Mouse (Mus musculus) adrenal gland, adult 18-20 months (tissue): ENCODE measurements around the gene Asic2. TPM values are rescaled to one million over a fixed set of nuclear protein-coding genes. Genes with fewer than 3 reads are reported as not detected.

ENCODE experiments used
- DNase-seq, 2 experiments: peaks; one replicate each; pipeline ENCODE4 v3.0.0; 2021 to 2022; ENCODE audit warnings: low spot score in 2 of 2
- total RNA-seq, 2 experiments: library from RNA; stranded (reverse); gene quantifications; 1 replicate in 1 of 2; 2 replicates in 1 of 2; pipeline ENCODE4 v1.2.3; 2021

Gene Asic2
- total RNA-seq, 2 experiments from 2014 or later: 2.5 to 3.2 TPM

DNA sequence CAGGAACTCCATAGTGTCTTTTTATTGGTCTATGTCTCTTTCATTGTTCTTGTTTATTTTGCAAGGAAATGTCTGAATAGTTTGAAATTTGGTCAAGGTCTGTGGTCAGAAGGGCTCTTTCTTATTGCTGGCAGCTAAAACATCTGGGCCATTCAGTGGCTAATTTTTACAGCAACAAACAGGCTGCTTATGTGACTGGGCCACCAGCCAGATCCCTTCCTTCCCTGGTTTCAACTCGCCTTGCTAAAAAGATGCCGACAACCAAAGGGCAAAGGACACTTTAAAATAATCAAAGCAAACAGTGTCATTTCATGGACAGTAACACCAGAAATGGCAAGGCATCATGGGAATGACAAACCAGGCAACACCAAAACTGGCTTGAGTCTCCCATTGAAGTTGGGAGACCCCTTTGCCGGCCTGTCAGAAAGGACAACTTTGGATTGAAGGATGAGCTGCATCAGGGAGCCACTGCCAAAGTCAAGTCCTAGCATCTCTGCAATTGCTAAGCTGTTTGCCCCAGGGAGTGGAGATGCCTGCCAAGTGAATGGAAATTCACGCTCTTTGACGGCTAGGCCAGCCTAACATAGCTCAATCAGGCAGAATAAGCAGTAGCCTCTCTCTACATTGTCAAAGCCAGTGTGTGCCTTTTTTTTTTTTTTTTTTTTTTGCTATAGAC, 123.1 kb downstream of the Asic2 start:
- no peak for DNase-seq

DNA sequence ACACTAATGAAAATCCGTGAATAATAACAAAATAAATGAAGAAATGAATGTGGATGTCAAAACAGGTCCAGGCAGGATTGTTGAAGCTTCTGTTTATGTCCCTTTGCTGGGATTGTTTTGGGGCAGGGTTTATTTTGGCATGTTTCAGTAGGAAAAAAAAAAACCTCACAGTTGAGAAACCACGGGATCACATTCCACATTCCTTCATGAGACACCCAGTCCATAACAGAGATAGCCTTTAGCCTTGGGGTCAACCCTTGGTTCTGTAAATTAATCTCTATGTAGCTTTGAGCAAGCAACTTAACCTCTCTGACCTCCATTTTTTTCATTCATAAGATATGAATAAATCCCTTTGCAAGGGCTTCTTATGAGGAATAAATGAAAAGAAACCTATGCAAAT, 127.3 kb downstream of the Asic2 start:
- DNase-seq: no peak

- DNase-seq: no peak
Observed at GRCm38 (mm10) chr11:81838426-81838825, 129.8 kb downstream of the Asic2 start.

DNA sequence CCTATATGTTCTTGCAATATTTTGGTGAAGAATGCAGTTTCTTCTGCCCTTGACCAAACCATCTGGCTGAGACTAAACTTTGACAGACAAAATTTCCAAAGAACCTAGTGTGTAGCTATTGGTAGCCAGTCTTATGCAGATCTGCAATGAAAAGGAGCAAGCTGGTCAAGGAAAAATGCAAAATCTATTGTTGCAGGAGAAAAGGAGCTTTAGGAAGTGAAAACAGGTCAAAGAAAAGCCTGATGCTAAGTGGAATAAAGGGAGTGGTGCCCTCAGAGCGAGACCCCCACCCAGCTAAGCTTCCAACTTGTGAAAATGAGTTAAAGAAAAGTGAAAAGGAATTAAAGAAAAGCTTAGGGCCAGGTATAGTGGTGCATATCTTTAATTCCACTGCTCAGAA, 135.9 kb downstream of the Asic2 start:
- DNase-seq: no peak

DNA sequence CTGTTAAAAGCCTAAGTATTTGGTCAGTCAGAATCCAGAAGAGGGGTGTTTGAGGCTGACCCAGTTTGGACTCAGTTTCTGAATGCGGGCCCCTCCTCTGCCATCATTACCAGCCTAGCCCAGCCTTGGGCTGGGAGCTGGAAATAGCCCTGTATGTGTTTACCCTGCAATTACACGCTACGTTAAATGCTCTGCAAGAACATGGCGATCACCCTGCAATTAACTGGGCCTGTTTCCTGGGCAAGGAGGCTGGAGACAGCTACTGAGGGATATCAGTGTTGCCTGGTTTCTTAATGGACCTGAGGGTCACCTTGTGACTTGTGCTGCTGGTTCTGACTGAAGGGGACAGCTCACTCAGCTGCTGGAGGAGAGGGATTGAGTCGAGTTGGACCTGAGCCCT, 151.7 kb downstream of the Asic2 start:
- no peak for DNase-seq

- no peak for DNase-seq
Observed at GRCm38 (mm10) chr11:81814816-81815215, 153.4 kb downstream of the Asic2 start.

- no peak for DNase-seq
Observed at GRCm38 (mm10) chr11:81806905-81807659, 161.2 kb downstream of the Asic2 start.

DNA sequence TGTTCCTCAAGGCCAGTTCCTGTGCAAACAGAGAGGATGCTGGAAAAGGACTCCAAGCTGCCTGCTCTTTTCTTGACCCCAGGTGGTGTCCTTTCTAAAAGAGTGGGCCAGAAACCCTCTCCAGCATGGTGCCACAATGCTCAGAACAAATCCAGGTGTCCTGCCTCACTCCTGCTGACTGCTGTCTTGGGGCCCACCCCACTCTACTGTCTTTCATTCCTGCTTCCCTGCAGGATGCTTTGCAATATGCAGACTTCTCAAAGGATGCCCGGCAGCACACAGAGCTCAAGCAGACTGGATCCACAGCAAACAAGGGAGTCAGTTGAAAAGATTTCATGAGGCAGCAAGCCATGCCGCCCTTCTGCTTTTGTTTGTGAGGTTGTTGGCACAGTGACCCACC, 164.7 kb downstream of the Asic2 start:
- DNase-seq: no peak

DNA sequence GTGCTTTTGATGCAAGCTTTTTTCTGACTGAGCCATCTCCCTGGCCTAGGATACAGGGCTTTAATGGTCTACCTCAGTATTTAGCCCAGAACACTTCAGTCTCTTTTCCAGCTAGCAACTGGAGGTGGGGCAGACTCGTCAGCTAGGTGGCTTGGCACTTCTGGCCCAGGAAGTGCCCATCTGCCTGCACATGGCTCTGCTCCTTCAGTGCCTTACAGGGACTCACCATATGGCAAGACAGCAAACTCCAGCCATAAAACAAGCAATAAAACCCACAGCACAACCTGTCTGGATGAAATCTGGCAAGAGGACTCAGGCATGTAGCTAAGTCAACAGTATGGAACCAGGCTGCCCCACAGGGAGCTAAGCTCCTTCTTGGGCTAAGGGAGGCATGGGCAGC, 165.6 kb downstream of the Asic2 start:
- DNase-seq: no peak

- DNase-seq: no peak
Observed at GRCm38 (mm10) chr11:81800899-81801298, 167.4 kb downstream of the Asic2 start.

- DNase-seq: no peak
Observed at GRCm38 (mm10) chr11:81793588-81793987, 174.7 kb downstream of the Asic2 start.

DNA sequence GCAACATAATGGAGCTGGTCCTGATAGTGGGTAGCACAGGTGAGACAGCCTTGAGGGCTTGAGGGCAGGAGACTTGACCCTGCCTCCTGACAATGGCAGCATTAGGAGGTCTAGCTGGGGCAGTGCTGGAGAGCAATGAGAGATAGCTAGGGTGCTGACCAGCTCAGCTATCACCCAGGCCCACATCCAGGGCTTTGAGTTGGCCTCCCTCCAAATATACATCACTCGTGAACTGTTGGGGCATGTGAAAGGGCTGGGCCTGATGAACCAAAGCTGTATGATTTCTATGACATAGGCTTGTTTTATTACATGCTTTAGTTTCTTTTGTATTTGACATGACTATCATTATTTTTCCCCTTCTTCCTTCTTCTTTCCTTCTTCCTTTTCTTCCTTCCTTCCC, 176.7 kb downstream of the Asic2 start:
- no peak for DNase-seq

GRCm38 (mm10) chr11:81780596-81780995, 187.7 kb downstream of the Asic2 start:
- no peak for DNase-seq

DNA sequence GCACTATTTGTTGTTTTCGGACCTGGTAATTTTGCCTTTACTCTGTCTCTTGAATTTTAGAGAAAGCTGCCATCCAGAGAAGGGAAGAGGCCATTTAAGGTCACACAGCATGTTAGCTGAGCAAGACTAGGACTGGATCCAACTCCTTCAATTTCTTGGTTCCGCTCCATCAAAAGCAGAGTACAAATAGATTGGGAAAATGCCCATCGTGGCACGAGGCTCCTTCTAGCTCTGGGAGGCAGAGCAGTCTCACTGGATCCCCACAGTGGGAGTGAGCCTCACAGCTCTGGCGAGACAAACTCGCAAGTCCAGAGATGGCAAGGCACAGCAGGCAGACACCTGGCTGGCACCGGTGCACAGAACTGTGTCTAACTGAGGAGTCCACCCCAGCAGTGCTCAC, 188.4 kb downstream of the Asic2 start:
- DNase-seq: no peak

DNA sequence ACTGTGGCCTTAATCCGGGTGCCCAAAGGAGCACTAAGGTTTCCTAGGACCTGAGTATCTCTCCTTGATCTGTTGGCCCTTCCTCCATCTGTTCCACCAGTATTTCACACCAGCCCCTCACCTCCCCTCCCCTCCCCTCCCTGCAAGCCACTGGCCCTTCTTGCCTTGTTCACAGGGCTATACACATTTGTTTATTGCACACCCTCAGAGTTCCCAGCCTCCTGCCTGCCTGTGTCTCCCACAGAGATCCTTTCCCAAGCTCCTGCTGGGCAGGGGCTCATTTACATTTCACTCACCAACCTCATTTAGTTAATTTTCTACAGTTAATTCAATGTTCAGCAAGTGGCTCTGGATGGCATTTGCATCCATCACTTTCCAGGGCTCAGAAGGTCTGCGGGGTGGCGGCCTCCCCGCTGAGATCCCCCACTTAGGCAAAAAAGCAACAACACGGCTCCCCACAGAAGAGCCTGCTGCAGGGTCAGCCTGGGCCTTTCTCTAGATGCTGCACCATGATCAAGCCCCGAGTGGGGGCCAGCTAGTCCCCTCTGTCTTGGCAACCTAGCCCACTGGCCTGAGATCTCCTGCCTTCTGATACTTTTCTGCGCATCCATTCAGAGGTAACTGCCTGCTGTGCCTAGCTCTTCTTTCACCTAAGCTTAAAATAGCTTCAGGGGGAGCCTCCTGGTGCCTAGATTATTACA, 196.9 kb downstream of the Asic2 start:
- DNase-seq: no peak

GRCm38 (mm10) chr11:81769691-81770260, 198.5 kb downstream of the Asic2 start:
- no peak for DNase-seq

DNA sequence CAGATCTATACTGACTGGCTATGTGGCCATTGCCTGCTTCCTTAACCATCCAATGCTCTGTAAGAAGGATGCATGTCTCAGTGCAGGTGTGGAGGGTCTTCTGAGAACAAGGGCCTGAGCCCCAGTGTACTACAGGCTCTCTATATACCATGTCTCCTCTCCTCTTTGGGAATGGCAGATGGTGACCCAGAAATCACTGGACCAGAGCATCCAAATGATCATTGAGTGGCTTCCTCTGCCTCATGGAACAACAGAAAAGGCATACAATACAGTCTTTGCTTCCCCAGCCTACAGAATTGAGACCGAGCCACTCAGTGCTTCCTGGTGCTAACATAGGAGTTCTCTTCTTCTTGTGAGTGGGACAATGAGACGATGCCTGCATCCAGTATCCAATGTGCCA, 200.0 kb downstream of the Asic2 start:
- DNase-seq: no peak

DNA sequence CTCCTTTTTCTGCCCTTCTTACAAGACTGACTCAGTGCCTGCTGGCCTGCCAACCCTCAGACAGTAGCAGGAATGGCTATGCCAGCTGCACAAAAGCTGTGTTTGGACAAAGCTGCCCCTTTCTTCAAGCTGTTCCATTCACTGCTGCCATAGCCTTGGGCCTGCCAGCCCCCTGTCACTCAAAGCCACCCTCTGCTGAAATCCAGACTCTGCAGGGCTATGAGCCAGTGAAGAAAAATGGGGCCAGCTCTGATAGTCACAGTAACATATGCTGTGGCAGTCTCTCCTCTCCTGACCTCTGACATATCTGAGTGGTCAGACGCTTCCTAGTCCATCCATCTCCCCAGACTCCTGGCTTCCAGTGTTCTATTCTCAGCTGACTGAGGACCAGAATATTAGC, 200.5 kb downstream of the Asic2 start:
- no peak for DNase-seq

- no peak for DNase-seq
Observed at GRCm38 (mm10) chr11:81765288-81765687, 203.0 kb downstream of the Asic2 start.

GRCm38 (mm10) chr11:81764778-81765177, 203.5 kb downstream of the Asic2 start:
- no peak for DNase-seq

DNA sequence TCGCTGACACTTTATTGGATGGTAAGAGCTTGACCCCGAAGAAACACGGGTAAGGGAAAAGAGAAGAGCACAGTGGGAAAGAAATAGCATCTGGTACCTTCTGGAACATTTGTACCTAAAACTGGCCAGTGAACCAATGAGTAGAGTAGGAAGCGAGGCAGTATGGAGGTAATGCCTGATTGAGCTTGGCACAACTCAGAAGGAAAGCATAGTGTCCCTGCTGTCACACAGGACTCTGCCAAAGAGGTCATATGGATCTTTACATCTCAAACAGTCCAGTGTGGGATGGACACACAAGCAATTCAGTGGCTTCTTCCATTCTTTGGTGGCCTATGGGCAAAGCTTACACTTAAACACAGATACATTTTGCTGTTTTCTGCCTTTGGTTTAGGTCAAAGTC, 211.0 kb downstream of the Asic2 start:
- DNase-seq: no peak

DNA sequence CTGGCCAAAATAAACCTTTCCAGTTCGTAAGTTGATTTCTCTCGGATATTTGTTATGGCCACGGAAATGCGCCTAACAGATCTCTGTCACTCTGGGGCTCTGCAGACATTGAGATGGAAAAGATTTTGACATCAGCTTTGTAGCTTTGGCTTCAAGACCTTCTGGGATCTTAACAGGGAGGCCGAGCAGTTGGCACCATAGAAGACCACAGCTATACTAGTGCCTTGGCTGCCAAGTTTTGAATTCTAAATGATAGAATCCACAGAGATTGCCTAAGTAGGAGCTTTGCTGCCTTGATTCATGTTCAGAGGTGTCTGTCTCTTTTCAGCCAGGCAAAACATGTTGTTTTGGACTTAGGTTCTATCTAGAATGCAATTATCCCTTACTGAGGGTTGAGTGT, 217.4 kb downstream of the Asic2 start:
- no peak for DNase-seq
